Mouse (Mus musculus) cerebellum, postnatal 36 days (tissue): ENCODE measurements around the gene Sec31a.

Experiments
- DNase-seq, 2 experiments: peaks; one replicate each; pipeline ENCODE4 v3.0.0; 2021 to 2022; ENCODE audit warnings: mixed read lengths in 2 of 2

Gene Sec31a

GRCm38 (mm10) chr5:100408485-100408884, 7.5 kb downstream of the Sec31a start:
- DNase-seq = no peak

GRCm38 (mm10) chr5:100396753-100397152, 19.3 kb downstream of the Sec31a start:
- DNase-seq = no peak

GRCm38 (mm10) chr5:100393681-100394080, 22.4 kb downstream of the Sec31a start:
- no peak for DNase-seq

- no peak for DNase-seq
Observed at GRCm38 (mm10) chr5:100392436-100392955, 23.5 kb downstream of the Sec31a start.

- no peak for DNase-seq
Observed at GRCm38 (mm10) chr5:100383782-100384510, 32.1 kb downstream of the Sec31a start.

GRCm38 (mm10) chr5:100381094-100381493, 34.9 kb downstream of the Sec31a start:
- DNase-seq = no peak

GRCm38 (mm10) chr5:100380277-100380676, 35.8 kb downstream of the Sec31a start:
- no peak for DNase-seq

GRCm38 (mm10) chr5:100378981-100379380, 37.1 kb downstream of the Sec31a start:
- DNase-seq = no peak

- DNase-seq = no peak
Observed at GRCm38 (mm10) chr5:100378211-100378610, 37.8 kb downstream of the Sec31a start.

GRCm38 (mm10) chr5:100377376-100377775, 38.7 kb downstream of the Sec31a start:
- no peak for DNase-seq

GRCm38 (mm10) chr5:100374703-100375102, 41.3 kb downstream of the Sec31a start:
- DNase-seq = no peak

GRCm38 (mm10) chr5:100373952-100374351, 42.1 kb downstream of the Sec31a start:
- DNase-seq = peak; percentile 25 to 42

GRCm38 (mm10) chr5:100370919-100371318, 45.1 kb downstream of the Sec31a start:
- no peak for DNase-seq

- peak; percentile 79 to 85 for DNase-seq
Observed at GRCm38 (mm10) chr5:100369825-100370459, 46.1 kb downstream of the Sec31a start.

GRCm38 (mm10) chr5:100369093-100369492, 46.9 kb downstream of the Sec31a start:
- no peak for DNase-seq

- DNase-seq = no peak
Observed at GRCm38 (mm10) chr5:100368527-100368926, 47.5 kb downstream of the Sec31a start.

GRCm38 (mm10) chr5:100367051-100367450, 49.0 kb downstream of the Sec31a start:
- no peak for DNase-seq

- no peak for DNase-seq
Observed at GRCm38 (mm10) chr5:100360296-100360695, 55.7 kb downstream of the Sec31a start.

GRCm38 (mm10) chr5:100358334-100358733, 57.7 kb downstream of the Sec31a start:
- DNase-seq = no peak

- no peak for DNase-seq
Observed at GRCm38 (mm10) chr5:100354644-100355043, 61.4 kb downstream of the Sec31a start.

GRCm38 (mm10) chr5:100352986-100353848, 62.8 kb downstream of the Sec31a start:
- DNase-seq = no peak

- DNase-seq = no peak
Observed at GRCm38 (mm10) chr5:100350907-100351456, 65.1 kb downstream of the Sec31a start.
